Mouse (Mus musculus) brain, embryonic 18.5 days (tissue): ENCODE measurements around the gene Tarbp1.

ENCODE experiments used
- DNase-seq: peaks from one replicate; pipeline ENCODE4 v3.0.0-alpha.2; 2012; ENCODE audit warnings: low read depth, low spot score

The Tarbp1 gene

GRCm38 (mm10) chr8:126474299-126475187 is at the start of gene Tarbp1:
TSS of gene Tarbp1 (minus strand) at chr8:126475065.
- DNase-seq: peak; percentile 78

- DNase-seq: no peak
Measured at GRCm38 (mm10) chr8:126524233-126524985, 49.5 kb upstream of the Tarbp1 start.

- DNase-seq: no peak
Measured at GRCm38 (mm10) chr8:126523060-126523574, 48.3 kb upstream of the Tarbp1 start.

- no peak for DNase-seq
Measured at GRCm38 (mm10) chr8:126519447-126519975, 44.6 kb upstream of the Tarbp1 start.

GRCm38 (mm10) chr8:126516620-126517577 is 42.0 kb upstream of the Tarbp1 start:
- DNase-seq: peak; percentile 91

- no peak for DNase-seq
Measured at GRCm38 (mm10) chr8:126514011-126514964, 39.4 kb upstream of the Tarbp1 start.

- DNase-seq: no peak
Measured at GRCm38 (mm10) chr8:126510866-126511265, 36.0 kb upstream of the Tarbp1 start.

- DNase-seq: peak; percentile 10
Measured at GRCm38 (mm10) chr8:126509635-126510034, 34.8 kb upstream of the Tarbp1 start.

GRCm38 (mm10) chr8:126508871-126509586 is 34.2 kb upstream of the Tarbp1 start:
- DNase-seq: no peak

- DNase-seq: no peak
Measured at GRCm38 (mm10) chr8:126508221-126508620, 33.4 kb upstream of the Tarbp1 start.

- no peak for DNase-seq
Measured at GRCm38 (mm10) chr8:126504492-126505182, 29.8 kb upstream of the Tarbp1 start.

- DNase-seq: no peak
Measured at GRCm38 (mm10) chr8:126502722-126503121, 27.9 kb upstream of the Tarbp1 start.

GRCm38 (mm10) chr8:126499371-126499770 is 24.5 kb upstream of the Tarbp1 start:
- DNase-seq: no peak

- no peak for DNase-seq
Measured at GRCm38 (mm10) chr8:126498465-126498864, 23.6 kb upstream of the Tarbp1 start.

GRCm38 (mm10) chr8:126497541-126498428 is 22.9 kb upstream of the Tarbp1 start:
- peak; percentile 79 for DNase-seq

- DNase-seq: no peak
Measured at GRCm38 (mm10) chr8:126496915-126497314, 22.1 kb upstream of the Tarbp1 start.

GRCm38 (mm10) chr8:126495461-126495860 is 20.6 kb upstream of the Tarbp1 start:
- no peak for DNase-seq
